Mouse (Mus musculus) embryonic facial prominence, embryonic 14.5 days (tissue): ENCODE results near the gene Stac. TPM values are rescaled to one million over a fixed set of nuclear protein-coding genes. Genes with fewer than 3 reads are reported as not detected.

Source experiments
- ATAC-seq: fragments of 200-750 bp; cut with Nextera tagmentation; 2 replicates; pipeline ENCODE4 v1.8.0; 2017; ENCODE audit warnings: low read depth, moderate number of reproducible peaks, moderate TSS enrichment
- DNase-seq: peaks from one replicate; pipeline ENCODE4 v3.0.0-alpha.2; 2015; ENCODE audit warnings: low spot score
- H3K27ac ChIP-seq: fragments of 300-500 bp; sonication (generic); replicated peaks from 2 replicates; pipeline ENCODE4 v1.5.1; 2014; ENCODE audit warnings: low read depth, mild to moderate bottlenecking, low read length, moderate library complexity
- H3K27me3 ChIP-seq: fragments of 300-500 bp; sonication (generic); replicated peaks from 2 replicates; pipeline ENCODE4 v1.6.1; 2014; ENCODE audit warnings: low read length; ENCODE audit not compliant: control insufficient read depth, insufficient read depth
- H3K36me3 ChIP-seq: fragments of 300-500 bp; sonication (generic); 2 replicates; pipeline ENCODE4 v1.6.1; 2014; ENCODE audit warnings: low read length, mixed read lengths; ENCODE audit not compliant: control insufficient read depth, insufficient read depth
- H3K4me1 ChIP-seq: fragments of 300-500 bp; sonication (generic); 2 replicates; pipeline ENCODE4 v1.6.1; 2014; ENCODE audit warnings: antibody characterized with exemption, low read length; ENCODE audit not compliant: control insufficient read depth, insufficient read depth
- H3K4me2 ChIP-seq: fragments of 300-500 bp; sonication (generic); 2 replicates; pipeline ENCODE4 v1.6.1; 2014; ENCODE audit warnings: low read depth, mild to moderate bottlenecking, low read length, moderate library complexity, mixed read lengths
- H3K4me3 ChIP-seq: fragments of 300-500 bp; sonication (generic); 2 replicates; pipeline ENCODE4 v1.5.1; 2014; ENCODE audit warnings: low read depth, mild to moderate bottlenecking, low read length
- H3K9ac ChIP-seq: fragments of 300-500 bp; sonication (generic); 2 replicates; pipeline ENCODE4 v1.6.1; 2014; ENCODE audit warnings: low read depth, mild to moderate bottlenecking, low read length, moderate library complexity, mixed read lengths
- H3K9me3 ChIP-seq: fragments of 300-500 bp; sonication (generic); 2 replicates; pipeline ENCODE4 v1.6.1; 2016; ENCODE audit warnings: low read length; ENCODE audit not compliant: control insufficient read depth
- WGBS: fragments of 180-500 bp; shearing (Covaris S2); extraction: QIAGEN DNeasy Blood & Tissue Kit; methylation state at CpG from one replicate; pipeline ENCODE4 v1.1.7; 2014; 5-methylcytosine and 5-hydroxymethylcytosine counted together
- polyA plus RNA-seq: library from polyadenylated mRNA; unstranded; fragments of >200 nt; fragmentation: Nextera tagmentation; extraction: Ambion mirVana; gene quantifications from 2 replicates; pipeline ENCODE4 v1.2.1, GENCODE M21; 2014

Gene Stac
- polyA plus RNA-seq, 1 experiment from 2014 or later: 7.0 TPM

DNA sequence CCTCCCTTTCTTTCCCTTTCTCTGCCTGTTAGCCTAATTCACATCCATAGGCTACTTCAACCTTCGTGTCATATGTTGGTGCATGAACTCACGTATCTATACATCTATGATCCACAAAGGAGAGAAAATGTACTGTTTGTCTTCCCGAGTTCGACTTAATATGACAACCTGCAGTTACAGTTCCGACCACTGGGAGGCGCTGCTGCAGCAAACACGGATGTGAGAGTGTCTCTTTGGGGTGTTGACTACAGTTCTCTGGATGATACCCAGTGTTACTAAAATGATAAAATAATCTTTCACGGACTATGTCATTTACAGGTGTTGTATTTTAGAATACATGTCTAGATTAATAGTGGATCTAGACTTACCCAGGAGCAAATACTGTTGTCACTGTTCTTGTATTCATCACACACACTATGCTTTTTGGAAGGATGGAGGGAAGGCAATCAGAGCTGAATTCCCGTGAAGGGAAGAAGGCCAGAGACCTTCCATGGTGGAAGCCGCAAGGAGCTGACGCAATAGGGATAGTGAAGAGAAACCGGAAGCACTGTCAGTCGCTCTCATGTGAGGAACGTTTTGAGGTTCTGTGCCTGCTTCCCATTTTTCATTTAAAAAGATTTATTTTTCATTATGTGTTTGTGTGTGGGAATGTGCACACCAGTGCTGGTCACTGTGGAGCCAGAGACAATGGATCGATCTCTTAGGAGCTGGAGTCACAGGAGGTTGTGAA is 138.5 kb downstream of the Stac start:
- Histone ChIP-seq H3K27me3 (no peaks in the 10 kb centered on the region), H3K27ac (no peak overlapping the region), H3K4me3 (no peak overlapping the region), H3K9me3 (no peaks in the 10 kb centered on the region), H3K9ac (no peak overlapping the region), H3K36me3 (no peaks in the 10 kb centered on the region), H3K4me2 (no peak overlapping the region), H3K4me1 (no peaks in the 10 kb centered on the region)
- DNase-seq (no peak), ATAC-seq (no peak)
- WGBS: 63% methylated on average over 15 of the region's 15 CpGs

- no peaks in the 10 kb centered on the region for H3K36me3 ChIP-seq
These were observed 139.2 kb downstream of the Stac start for GRCm38 (mm10) chr9:111550963-111551321.

GRCm38 (mm10) chr9:111550281-111550962 is 139.7 kb downstream of the Stac start:
- H3K4me2 ChIP-seq: no peak overlapping the region
- H3K27me3 ChIP-seq: no peaks in the 10 kb centered on the region
- no peak for ATAC-seq
- no peaks in the 10 kb centered on the region for H3K9me3 ChIP-seq
- no peak overlapping the region for H3K27ac ChIP-seq
- no peak overlapping the region for H3K4me3 ChIP-seq
- DNase-seq: no peak
- no peaks in the 10 kb centered on the region for H3K36me3 ChIP-seq
- H3K9ac ChIP-seq: no peak overlapping the region
- no peaks in the 10 kb centered on the region for H3K4me1 ChIP-seq
- WGBS: 78% methylated on average over 21 of the region's 21 CpGs

More at GRCm38 (mm10) chr9:111550963-111551321, 139.2 kb downstream of the Stac start:
- Histone ChIP-seq H3K4me1 (no peaks in the 10 kb centered on the region), H3K27me3 (no peaks in the 10 kb centered on the region), H3K4me3 (no peak overlapping the region), H3K27ac (no peak overlapping the region), H3K4me2 (no peak overlapping the region), H3K9ac (no peak overlapping the region), H3K9me3 (no peaks in the 10 kb centered on the region)
- DNase-seq (no peak), ATAC-seq (no peak)
- WGBS: 73% methylated on average over 8 of the region's 8 CpGs

GRCm38 (mm10) chr9:111542663-111543062 is 147.5 kb downstream of the Stac start:
- Histone ChIP-seq H3K27me3 (no peaks in the 10 kb centered on the region), H3K9ac (no peak overlapping the region), H3K9me3 (peaks cover 7% of the 10 kb centered on the region; the same call in 1 of the 2 replicates), H3K36me3 (no peaks in the 10 kb centered on the region), H3K27ac (no peak overlapping the region), H3K4me2 (no peak overlapping the region), H3K4me1 (no peaks in the 10 kb centered on the region), H3K4me3 (no peak overlapping the region)
- ATAC-seq (no peak), DNase-seq (peak; percentile 30)
- WGBS: 69% methylated on average over 6 of the region's 6 CpGs

GRCm38 (mm10) chr9:111535445-111536064 is 154.6 kb downstream of the Stac start:
- ATAC-seq (no peak), DNase-seq (no peak)
- no peaks in the 10 kb centered on the region for H3K36me3 ChIP-seq
- no peak overlapping the region for H3K4me2 ChIP-seq
- H3K9me3 ChIP-seq: no peaks in the 10 kb centered on the region
- H3K4me1 ChIP-seq: no peaks in the 10 kb centered on the region
- H3K9ac ChIP-seq: no peak overlapping the region
- H3K27me3 ChIP-seq: no peaks in the 10 kb centered on the region
- WGBS: 71% methylated on average over 8 of the region's 8 CpGs
- H3K27ac ChIP-seq: no peak overlapping the region
- H3K4me3 ChIP-seq: no peak overlapping the region

- ATAC-seq (no peak), DNase-seq (no peak)
- Histone ChIP-seq H3K4me2 (no peak overlapping the region), H3K4me3 (no peak overlapping the region), H3K4me1 (no peaks in the 10 kb centered on the region), H3K27ac (no peak overlapping the region), H3K36me3 (no peaks in the 10 kb centered on the region), H3K9me3 (no peaks in the 10 kb centered on the region), H3K9ac (no peak overlapping the region), H3K27me3 (no peaks in the 10 kb centered on the region)
- 72% methylated on average over 7 of the region's 7 CpGs for WGBS
These were observed 155.3 kb downstream of the Stac start for GRCm38 (mm10) chr9:111534744-111535423.

GRCm38 (mm10) chr9:111523871-111524270 is 166.3 kb downstream of the Stac start:
- Histone ChIP-seq H3K4me3 (no peak overlapping the region), H3K27ac (no peak overlapping the region), H3K4me2 (no peak overlapping the region), H3K36me3 (no peaks in the 10 kb centered on the region), H3K27me3 (no peaks in the 10 kb centered on the region), H3K9ac (no peak overlapping the region), H3K4me1 (no peaks in the 10 kb centered on the region), H3K9me3 (no peaks in the 10 kb centered on the region)
- DNase-seq: no peak
- no peak for ATAC-seq
- whole genome bisulfite sequencing: 92% methylated on average over 3 of the region's 3 CpGs

- 92% methylated on average over 11 of the region's 11 CpGs for WGBS
- H3K9me3 ChIP-seq: no peaks in the 10 kb centered on the region
- no peak overlapping the region for H3K27ac ChIP-seq
- DNase-seq (no peak), ATAC-seq (no peak)
- H3K4me1 ChIP-seq: no peaks in the 10 kb centered on the region
- no peak overlapping the region for H3K4me3 ChIP-seq
- no peaks in the 10 kb centered on the region for H3K27me3 ChIP-seq
- H3K36me3 ChIP-seq: no peaks in the 10 kb centered on the region
- no peak overlapping the region for H3K9ac ChIP-seq
- H3K4me2 ChIP-seq: no peak overlapping the region
These were observed 167.0 kb downstream of the Stac start for GRCm38 (mm10) chr9:111523111-111523510.
